14 mouse cellular contexts compared by ENCODE assay signal in the genomic region with DNA sequence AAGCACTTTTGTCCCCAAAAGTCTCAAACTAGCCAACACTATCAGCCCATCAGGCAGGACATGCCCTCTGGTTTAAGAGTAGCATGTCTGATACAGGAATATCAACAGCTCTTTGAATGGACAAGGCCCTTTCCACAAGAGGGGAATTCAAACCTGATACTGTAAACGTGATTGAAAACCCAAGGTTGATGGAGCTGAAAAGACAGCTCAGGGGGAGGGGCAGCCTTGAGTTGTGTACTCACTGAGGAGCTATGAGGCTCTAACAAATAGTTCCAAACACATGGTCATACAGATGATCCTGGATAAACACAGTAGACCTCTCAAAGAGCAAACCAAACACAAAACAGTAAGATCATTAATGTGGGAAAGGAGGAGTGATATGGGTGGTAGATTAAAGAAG. TPM values are rescaled to one million over a fixed set of nuclear protein-coding genes. Genes with fewer than 3 reads are reported as not detected.
"Had no signal": no experiment of that assay in that cellular context is flagged by ENCODE, and none has a peak within 500 bp of the region (broad histone marks: within the 10 kb centered on the region; RNA-seq: fewer than 3 reads in every experiment).

No protein-coding gene starts in this region.

- DNase-seq: lung, adult 18-20 months; lung, embryonic 14.5 days; lung, postnatal 10 days; lung, postnatal 4 days; midbrain, embryonic 14.5 days; retina, postnatal 1 day; right cerebral cortex, adult 18-20 months; right cerebral cortex, postnatal 25 days; right cerebral cortex, postnatal 4 days; spleen, adult 18-20 months; thymus, adult 18-20 months; thymus, postnatal 14 days; thymus, postnatal 36 days had no signal

RNA-seq across cellular contexts. Expression of gene Kctd4, which starts 43.3 kb away (rescaled TPM):
- total RNA-seq: megakaryocyte, adult 5-6 weeks had no signal
